Mouse (Mus musculus) large intestine, adult 2 months (tissue): ENCODE data around the gene Platr17. TPM values are rescaled to one million over a fixed set of nuclear protein-coding genes. Genes with fewer than 3 reads are reported as not detected.

Experiments used
- DNase-seq: peaks from one replicate; pipeline ENCODE4 v3.0.0-alpha.2; 2012; ENCODE audit warnings: low read depth, low spot score
- WGBS: fragments of 180-500 bp; shearing (Covaris S2); methylation state at CpG from one replicate; pipeline ENCODE4 v1.1.7; 2018; 5-methylcytosine and 5-hydroxymethylcytosine counted together
- polyA plus RNA-seq: library from polyadenylated mRNA; depleted of rRNA; stranded (reverse); fragments of >200 nt; gene quantifications from 2 replicates; pipeline ENCODE4 v1.2.3, GENCODE M21; 2012

Platr17 gene
- polyA plus RNA-seq, 1 experiment: 0.67 TPM

- DNase-seq: no peak
These were observed 13.6 kb downstream of the Platr17 start for GRCm38 (mm10) chr17:33918293-33919203.

GRCm38 (mm10) chr17:33919351-33920281 lies 14.7 kb downstream of the Platr17 start:
- under 1% methylated on average over 52 of the region's 52 CpGs for WGBS

More at GRCm38 (mm10) chr17:33918293-33919203, 13.6 kb downstream of the Platr17 start:
- 50% methylated on average over 37 of the region's 37 CpGs for WGBS

GRCm38 (mm10) chr17:33920282-33921097 lies 15.6 kb downstream of the Platr17 start:
- WGBS: under 1% methylated on average over 36 of the region's 36 CpGs
- peak; percentile 91 for DNase-seq

More at GRCm38 (mm10) chr17:33919351-33920281, 14.7 kb downstream of the Platr17 start:
- peak; percentile 85 for DNase-seq

GRCm38 (mm10) chr17:33921361-33921760 lies 16.4 kb downstream of the Platr17 start:
- no peak for DNase-seq
- WGBS: 89% methylated on average over 7 of the region's 7 CpGs

GRCm38 (mm10) chr17:33924577-33925283 lies 19.8 kb downstream of the Platr17 start:
- DNase-seq: no peak
- 90% methylated on average over 10 of the region's 10 CpGs for WGBS

GRCm38 (mm10) chr17:33925406-33926116 lies 20.6 kb downstream of the Platr17 start:
- WGBS: 89% methylated on average over 21 of the region's 21 CpGs

GRCm38 (mm10) chr17:33926207-33926932 lies 21.4 kb downstream of the Platr17 start:
- no peak for DNase-seq
- 78% methylated on average over 17 of the region's 17 CpGs for WGBS

More at GRCm38 (mm10) chr17:33925406-33926116, 20.6 kb downstream of the Platr17 start:
- no peak for DNase-seq

GRCm38 (mm10) chr17:33928251-33928947 lies 23.5 kb downstream of the Platr17 start:
- no peak for DNase-seq
- 59% methylated on average over 21 of the region's 21 CpGs for WGBS

- peak; percentile 56 for DNase-seq
- WGBS: 1% methylated on average over 79 of the region's 80 CpGs
These were observed 24.7 kb downstream of the Platr17 start, which contains the start of gene Rgl2 for GRCm38 (mm10) chr17:33929371-33930279. Gene Rgl2, plus strand, starts transcription at chr17:33929543.

GRCm38 (mm10) chr17:33930280-33931158 lies 25.6 kb downstream of the Platr17 start:
- under 1% methylated on average over 45 of the region's 45 CpGs for WGBS
- peak; percentile 62 for DNase-seq

- WGBS: 67% methylated on average over 18 of the region's 18 CpGs
- no peak for DNase-seq
These were observed 26.4 kb downstream of the Platr17 start for GRCm38 (mm10) chr17:33931159-33931866.

- no peak for DNase-seq
- WGBS: 91% methylated on average over 11 of the region's 11 CpGs
These were observed 27.0 kb downstream of the Platr17 start for GRCm38 (mm10) chr17:33931947-33932346.

- DNase-seq: no peak
- 91% methylated on average over 14 of the region's 14 CpGs for WGBS
These were observed 27.5 kb downstream of the Platr17 start for GRCm38 (mm10) chr17:33932448-33932847.

GRCm38 (mm10) chr17:33932970-33933369 lies 28.0 kb downstream of the Platr17 start:
- DNase-seq: no peak
- WGBS: 96% methylated on average over 15 of the region's 15 CpGs
